Mouse (Mus musculus) MEL-GATA-1-ER (cell line): ENCODE data around the gene Gm37240.

Source experiments
- DNase-seq: peaks from one replicate; pipeline ENCODE4 v3.0.0-alpha.2; 2012; ENCODE audit warnings: low read depth; ENCODE audit errors: extremely low read depth

Gene Gm37240

GRCm38 (mm10) chr3:85827283-85827682, 60.0 kb downstream of the Gm37240 start:
- DNase-seq = no peak

GRCm38 (mm10) chr3:85820839-85821548, 66.3 kb downstream of the Gm37240 start:
- no peak for DNase-seq

- no peak for DNase-seq
These were observed 68.0 kb downstream of the Gm37240 start for GRCm38 (mm10) chr3:85819319-85819718.

GRCm38 (mm10) chr3:85817191-85817590, 70.1 kb downstream of the Gm37240 start, which contains the start of gene Fam160a1:
TSS of gene Fam160a1 (minus strand) at chr3:85817291.
- no peak for DNase-seq

GRCm38 (mm10) chr3:85814241-85814640, 73.1 kb downstream of the Gm37240 start:
- no peak for DNase-seq

GRCm38 (mm10) chr3:85813101-85814014, 74.0 kb downstream of the Gm37240 start:
- no peak for DNase-seq

- no peak for DNase-seq
These were observed 75.3 kb downstream of the Gm37240 start for GRCm38 (mm10) chr3:85812010-85812409.

GRCm38 (mm10) chr3:85793166-85793565, 94.2 kb downstream of the Gm37240 start:
- DNase-seq = no peak

GRCm38 (mm10) chr3:85789748-85790147, 97.6 kb downstream of the Gm37240 start:
- DNase-seq = no peak

GRCm38 (mm10) chr3:85786501-85786900, 100.8 kb downstream of the Gm37240 start:
- no peak for DNase-seq

GRCm38 (mm10) chr3:85780906-85781305, 106.4 kb downstream of the Gm37240 start:
- no peak for DNase-seq

- DNase-seq = no peak
These were observed 107.0 kb downstream of the Gm37240 start for GRCm38 (mm10) chr3:85780332-85780731.

GRCm38 (mm10) chr3:85777841-85778240, 109.5 kb downstream of the Gm37240 start:
- no peak for DNase-seq

- no peak for DNase-seq
These were observed 110.0 kb downstream of the Gm37240 start for GRCm38 (mm10) chr3:85777356-85777755.

GRCm38 (mm10) chr3:85776707-85777106, 110.6 kb downstream of the Gm37240 start:
- DNase-seq = no peak

- no peak for DNase-seq
These were observed 111.2 kb downstream of the Gm37240 start for GRCm38 (mm10) chr3:85776126-85776525.

GRCm38 (mm10) chr3:85773886-85774285, 113.4 kb downstream of the Gm37240 start:
- no peak for DNase-seq

GRCm38 (mm10) chr3:85773425-85773824, 113.9 kb downstream of the Gm37240 start:
- DNase-seq = peak; percentile 6

GRCm38 (mm10) chr3:85764937-85765337, 122.4 kb downstream of the Gm37240 start:
- no peak for DNase-seq

GRCm38 (mm10) chr3:85764008-85764834, 123.1 kb downstream of the Gm37240 start:
- no peak for DNase-seq

- no peak for DNase-seq
These were observed 129.4 kb downstream of the Gm37240 start for GRCm38 (mm10) chr3:85757944-85758343.
